Mouse (Mus musculus): ENCODE measurements around the gene Vcl.
A peak's percentile ranks its signal among the peaks of the same experiment; 100 is the strongest.

Gene Vcl

GRCm38 (mm10) chr14:21062766-21063513 lies 133.7 kb downstream of the Vcl start:
- no peak for DNase-seq (ENCODE audit: low read depth, low spot score)

- no peak for DNase-seq (ENCODE audit: low read depth, low spot score)
Measured at GRCm38 (mm10) chr14:21064321-21064720, 135.1 kb downstream of the Vcl start.

- no peak for DNase-seq (ENCODE audit: low read depth, low spot score)
Measured at GRCm38 (mm10) chr14:21065490-21066162, 136.4 kb downstream of the Vcl start.

GRCm38 (mm10) chr14:21069594-21069993 lies 140.4 kb downstream of the Vcl start:
- DNase-seq (ENCODE audit: low read depth, low spot score) = no peak

- DNase-seq (ENCODE audit: low read depth, low spot score) = no peak
Measured at GRCm38 (mm10) chr14:21073981-21074380, 144.8 kb downstream of the Vcl start.

GRCm38 (mm10) chr14:21074398-21075320 lies 145.5 kb downstream of the Vcl start:
- DNase-seq (ENCODE audit: low read depth, low spot score) = no peak

GRCm38 (mm10) chr14:21075751-21076500 lies 146.7 kb downstream of the Vcl start:
- DNase-seq (ENCODE audit: low read depth, low spot score) = peak; percentile 93

- no peak for DNase-seq (ENCODE audit: low read depth, low spot score)
Measured at GRCm38 (mm10) chr14:21076501-21077194, 147.4 kb downstream of the Vcl start.

GRCm38 (mm10) chr14:21077939-21078338 lies 148.7 kb downstream of the Vcl start:
- no peak for DNase-seq (ENCODE audit: low read depth, low spot score)

- DNase-seq (ENCODE audit: low read depth, low spot score) = no peak
Measured at GRCm38 (mm10) chr14:21078511-21078910, 149.3 kb downstream of the Vcl start.

GRCm38 (mm10) chr14:21082823-21083222 lies 153.6 kb downstream of the Vcl start:
- no peak for DNase-seq (ENCODE audit: low read depth, low spot score)

Measured in mesoderm, embryonic 11.5 days (tissue).